Mouse (Mus musculus): ENCODE results near the gene Sp100. TPM values are rescaled to one million over a fixed set of nuclear protein-coding genes. Genes with fewer than 3 reads are reported as not detected.
"Not testable (repeated sequence)": the region's sequence is repeated elsewhere in the genome, so short reads cannot be mapped to it uniquely, and the experiment has no call there.

Gene Sp100
- 5.7 and 6.6 TPM in 2 replicates for polyA plus RNA-seq (2015; fragmentation: Nextera tagmentation; extraction: Ambion mirVana)

DNA sequence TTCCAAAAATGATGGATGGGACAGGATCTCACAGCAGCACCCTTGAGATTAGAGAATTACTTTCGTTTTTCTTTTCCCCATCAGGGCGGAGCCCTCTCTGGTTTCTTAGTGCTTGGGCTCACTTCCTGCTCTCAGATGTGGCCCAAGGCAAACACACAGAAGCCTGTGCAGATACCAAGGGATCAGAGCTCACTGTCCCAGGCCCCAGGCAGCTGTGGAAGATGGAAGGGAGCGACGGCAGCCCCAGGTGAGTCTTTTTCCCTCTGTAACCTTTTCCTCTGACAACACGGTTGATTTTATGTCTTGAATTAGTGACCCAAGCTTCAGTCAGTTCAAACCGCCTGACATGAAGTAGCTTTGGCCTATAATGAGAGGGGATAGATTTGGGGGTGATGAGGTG is at the start of gene Sp100:
Sp100 (plus strand) TSS at position 108 of the 400 bp plus-strand sequence.
- not testable (repeated sequence) for H3K4me1 ChIP-seq (replicated peaks); H3K9ac ChIP-seq; H3K4me2 ChIP-seq; ATAC-seq (ENCODE audit: insufficient read depth); H3K36me3 ChIP-seq (replicated peaks); H3K27ac ChIP-seq (replicated peaks); H3K27me3 ChIP-seq; H3K9me3 ChIP-seq (replicated peaks)
- 0 out of 2 replicates have a peak within 1 kb of the TSS, but pooled peaks have one; percentile 17 for H3K4me3 ChIP-seq (replicated peaks)
- 38% methylated on average over 6 of the region's 6 CpGs for WGBS (ENCODE audit: insufficient replicate concordance)

DNA sequence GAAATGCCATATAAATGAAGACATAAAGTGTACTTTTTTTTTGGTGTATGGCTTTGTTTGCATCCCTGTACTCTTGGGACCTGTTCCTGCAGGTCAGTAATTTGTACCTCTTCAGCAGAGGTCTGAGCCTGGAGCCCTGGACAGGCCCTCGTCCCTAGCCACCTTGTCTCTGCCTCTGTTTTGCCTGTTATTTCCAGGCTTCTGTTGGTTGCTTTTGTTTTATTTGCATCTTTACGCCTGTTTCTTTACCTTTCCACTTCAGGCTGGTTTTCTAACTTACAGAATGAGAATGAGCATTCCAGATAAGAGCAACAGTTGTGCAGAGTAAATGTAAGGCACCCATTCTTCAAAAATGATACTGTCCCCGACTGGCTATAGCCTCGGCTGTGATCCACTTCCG is 49.7 kb upstream of the Sp100 start, which contains the start of gene Sp140:
Sp140 (plus strand) TSS at position 301 of the 400 bp plus-strand sequence.
- not testable (repeated sequence) for H3K36me3 ChIP-seq (replicated peaks); H3K27me3 ChIP-seq; H3K9me3 ChIP-seq (replicated peaks); H3K4me3 ChIP-seq (replicated peaks); ATAC-seq (ENCODE audit: insufficient read depth); H3K4me1 ChIP-seq (replicated peaks); H3K9ac ChIP-seq
- Histone ChIP-seq H3K27ac (replicated peaks) (peak within 1 kb of the TSS; percentile 38; the same call in 1 of the 2 replicates), H3K4me2 (peak within 1 kb of the TSS; percentile 40)
- 52% methylated on average over 2 of the region's 5 CpGs for WGBS (ENCODE audit: insufficient replicate concordance)

DNA sequence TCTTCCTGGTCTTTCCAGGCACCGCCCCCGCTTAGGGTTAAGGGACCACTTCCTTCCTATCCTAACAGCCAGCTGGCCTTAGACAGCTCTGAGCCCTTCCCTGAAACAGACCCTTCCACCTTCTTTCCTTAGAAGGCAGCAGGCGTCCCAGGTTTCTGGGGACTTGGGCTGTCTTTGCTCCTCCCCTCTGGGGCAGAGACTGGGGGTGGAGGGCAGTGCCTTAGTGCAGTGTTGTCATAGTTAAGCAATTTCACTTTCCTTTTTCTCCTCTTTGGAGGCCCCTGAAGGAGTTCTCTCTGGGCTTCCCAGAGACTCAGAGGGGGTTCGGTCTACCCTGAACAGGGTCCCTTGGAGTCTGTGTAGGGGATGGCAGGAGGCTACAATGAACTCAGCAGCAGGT is 49.0 kb upstream of the Sp100 start:
- WGBS (ENCODE audit: insufficient replicate concordance), result 36% methylated on average over 4 of the region's 4 CpGs
- H3K4me3 ChIP-seq (replicated peaks); H3K9me3 ChIP-seq (replicated peaks); H3K4me1 ChIP-seq (replicated peaks); H3K36me3 ChIP-seq (replicated peaks); H3K27me3 ChIP-seq; H3K9ac ChIP-seq; ATAC-seq (ENCODE audit: insufficient read depth): not testable (repeated sequence)
- Histone ChIP-seq H3K4me2 (peak overlapping the region; percentile 40), H3K27ac (replicated peaks) (peak overlapping the region; percentile 38; the same call in 1 of the 2 replicates)

GRCm38 (mm10) chr1:85604341-85604740 is 45.4 kb upstream of the Sp100 start:
- H3K36me3 ChIP-seq (replicated peaks); ATAC-seq (ENCODE audit: insufficient read depth); H3K27ac ChIP-seq (replicated peaks); H3K9ac ChIP-seq; H3K27me3 ChIP-seq; H3K4me2 ChIP-seq; H3K4me3 ChIP-seq (replicated peaks); H3K9me3 ChIP-seq (replicated peaks); H3K4me1 ChIP-seq (replicated peaks): not testable (repeated sequence)
- no CpG with 5 or more reads among the region's 1 CpGs for WGBS (ENCODE audit: insufficient replicate concordance)

DNA sequence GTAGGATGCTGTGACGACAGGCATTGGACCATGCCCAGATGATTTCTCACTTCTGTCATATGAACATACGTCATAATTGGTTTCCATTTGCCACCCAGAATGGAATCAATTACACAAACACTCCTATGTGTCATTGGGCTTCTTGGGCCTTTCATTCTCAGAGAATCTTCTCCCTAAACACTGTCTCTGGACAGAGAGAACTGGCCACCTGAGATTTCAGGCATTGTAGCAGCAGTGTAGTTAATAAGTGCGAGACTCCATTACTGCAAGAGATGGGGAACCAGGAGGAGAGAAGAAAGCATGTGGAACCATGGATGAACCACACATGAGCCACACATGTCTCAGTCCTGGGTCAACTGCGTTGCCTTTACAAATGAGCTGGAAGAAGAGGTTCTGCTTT is 41.4 kb upstream of the Sp100 start:
- not testable (repeated sequence) for H3K36me3 ChIP-seq (replicated peaks); H3K27me3 ChIP-seq; ATAC-seq (ENCODE audit: insufficient read depth); H3K4me1 ChIP-seq (replicated peaks); H3K4me2 ChIP-seq; H3K4me3 ChIP-seq (replicated peaks); H3K27ac ChIP-seq (replicated peaks); H3K9ac ChIP-seq; H3K9me3 ChIP-seq (replicated peaks)
- WGBS (ENCODE audit: insufficient replicate concordance), result 66% methylated on average over 3 of the region's 4 CpGs

DNA sequence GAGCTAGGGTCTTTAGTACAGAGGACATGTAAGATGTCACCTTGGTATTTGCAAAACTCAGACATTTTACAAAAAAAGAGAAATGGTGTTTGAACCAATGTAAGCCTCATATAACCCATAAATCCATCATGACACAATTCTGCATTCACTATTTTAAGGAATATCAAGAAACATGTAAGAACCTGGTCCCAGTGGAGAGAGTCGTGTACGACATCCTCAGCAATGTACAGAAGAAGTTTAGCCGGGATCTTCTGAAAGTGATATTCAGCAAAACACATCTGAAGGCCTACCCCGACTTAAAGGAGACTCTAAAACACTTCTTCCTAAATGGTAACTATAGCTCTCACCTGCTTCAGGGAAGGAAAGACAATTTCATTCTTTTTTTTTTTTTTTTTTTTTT is 39.2 kb upstream of the Sp100 start:
- not testable (repeated sequence) for H3K4me3 ChIP-seq (replicated peaks); H3K27me3 ChIP-seq; H3K9me3 ChIP-seq (replicated peaks); H3K9ac ChIP-seq; H3K36me3 ChIP-seq (replicated peaks); H3K4me2 ChIP-seq; H3K27ac ChIP-seq (replicated peaks); H3K4me1 ChIP-seq (replicated peaks); ATAC-seq (ENCODE audit: insufficient read depth)
- WGBS (ENCODE audit: insufficient replicate concordance), result no CpG with 5 or more reads among the region's 4 CpGs

DNA sequence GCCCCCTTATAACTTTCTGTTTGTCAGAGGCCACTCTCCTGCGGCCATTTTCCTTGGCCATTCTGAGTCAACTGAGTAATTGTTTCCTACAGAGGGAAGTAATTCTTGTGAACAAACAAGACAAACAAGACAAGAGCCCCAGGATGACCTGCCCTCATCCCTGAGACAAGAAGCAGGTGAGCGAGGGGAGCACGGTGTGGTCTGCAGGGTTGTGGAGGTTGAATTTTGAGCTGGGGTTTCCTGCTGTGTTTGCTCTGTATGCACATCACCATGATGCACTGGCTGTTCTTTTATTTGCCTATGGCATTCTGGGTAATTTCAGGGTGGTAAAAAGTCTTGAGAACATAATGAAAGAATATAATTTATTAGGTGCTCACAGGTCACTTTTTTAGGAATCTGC is 34.7 kb upstream of the Sp100 start:
- ATAC-seq (ENCODE audit: insufficient read depth); H3K9ac ChIP-seq; H3K9me3 ChIP-seq (replicated peaks); H3K27me3 ChIP-seq; H3K4me2 ChIP-seq; H3K4me1 ChIP-seq (replicated peaks); H3K4me3 ChIP-seq (replicated peaks); H3K27ac ChIP-seq (replicated peaks); H3K36me3 ChIP-seq (replicated peaks): not testable (repeated sequence)
- 69% methylated on average over 3 of the region's 3 CpGs for WGBS (ENCODE audit: insufficient replicate concordance)

- H3K4me3 ChIP-seq (replicated peaks); H3K9ac ChIP-seq; H3K27me3 ChIP-seq; H3K9me3 ChIP-seq (replicated peaks); H3K4me1 ChIP-seq (replicated peaks); ATAC-seq (ENCODE audit: insufficient read depth); H3K4me2 ChIP-seq; H3K36me3 ChIP-seq (replicated peaks); H3K27ac ChIP-seq (replicated peaks): not testable (repeated sequence)
- WGBS (ENCODE audit: insufficient replicate concordance), result 54% methylated on average over 3 of the region's 3 CpGs
These were observed 34.0 kb upstream of the Sp100 start for GRCm38 (mm10) chr1:85615819-85616218.

- WGBS (ENCODE audit: insufficient replicate concordance), result 42% methylated on average over 4 of the region's 5 CpGs
- not testable (repeated sequence) for H3K27ac ChIP-seq (replicated peaks)
These were observed 32.6 kb upstream of the Sp100 start for GRCm38 (mm10) chr1:85617161-85617560.

GRCm38 (mm10) chr1:85618689-85619088 is 31.1 kb upstream of the Sp100 start:
- not testable (repeated sequence) for H3K27ac ChIP-seq (replicated peaks); ATAC-seq (ENCODE audit: insufficient read depth); H3K9ac ChIP-seq; H3K27me3 ChIP-seq; H3K4me1 ChIP-seq (replicated peaks); H3K36me3 ChIP-seq (replicated peaks); H3K4me3 ChIP-seq (replicated peaks); H3K9me3 ChIP-seq (replicated peaks); H3K4me2 ChIP-seq
- WGBS (ENCODE audit: insufficient replicate concordance), result 38% methylated on average over 1 of the region's 1 CpGs

More at GRCm38 (mm10) chr1:85617161-85617560, 32.6 kb upstream of the Sp100 start:
- not testable (repeated sequence) for H3K36me3 ChIP-seq (replicated peaks); H3K4me2 ChIP-seq; H3K4me1 ChIP-seq (replicated peaks); H3K9me3 ChIP-seq (replicated peaks); H3K4me3 ChIP-seq (replicated peaks); ATAC-seq (ENCODE audit: insufficient read depth); H3K9ac ChIP-seq; H3K27me3 ChIP-seq

GRCm38 (mm10) chr1:85636936-85637335 is 12.9 kb upstream of the Sp100 start:
- WGBS (ENCODE audit: insufficient replicate concordance), result 39% methylated on average over 3 of the region's 3 CpGs
- H3K36me3 ChIP-seq (replicated peaks); H3K27me3 ChIP-seq; H3K27ac ChIP-seq (replicated peaks); ATAC-seq (ENCODE audit: insufficient read depth); H3K4me1 ChIP-seq (replicated peaks); H3K4me2 ChIP-seq; H3K9me3 ChIP-seq (replicated peaks); H3K4me3 ChIP-seq (replicated peaks); H3K9ac ChIP-seq: not testable (repeated sequence)

DNA sequence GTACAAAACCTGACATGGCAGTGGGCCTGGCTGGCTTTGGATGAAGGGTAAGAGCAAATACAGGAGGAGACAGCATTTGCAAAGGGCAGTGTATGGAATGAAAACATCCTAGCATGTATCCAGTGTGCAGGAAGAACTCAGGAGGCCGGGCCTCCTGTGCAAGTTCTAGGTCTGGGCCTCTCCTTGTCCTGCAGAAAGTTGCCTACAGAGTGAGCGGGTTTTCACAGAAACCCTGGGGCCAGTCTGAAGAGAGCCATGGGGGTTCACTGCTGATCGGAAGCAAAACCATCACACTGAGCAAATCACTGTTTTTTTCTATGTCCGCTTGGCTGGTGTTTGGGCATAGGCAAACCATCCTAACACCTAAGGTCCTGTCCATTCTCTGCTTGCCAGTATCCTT is 11.6 kb upstream of the Sp100 start:
- 58% methylated on average over 4 of the region's 4 CpGs for WGBS (ENCODE audit: insufficient replicate concordance)
- H3K9ac ChIP-seq; H3K4me2 ChIP-seq; H3K36me3 ChIP-seq (replicated peaks); H3K27me3 ChIP-seq; H3K4me1 ChIP-seq (replicated peaks); H3K9me3 ChIP-seq (replicated peaks); H3K27ac ChIP-seq (replicated peaks); H3K4me3 ChIP-seq (replicated peaks); ATAC-seq (ENCODE audit: insufficient read depth): not testable (repeated sequence)
